ENCODE assay signal across 12 mouse cellular contexts in the genomic region with DNA sequence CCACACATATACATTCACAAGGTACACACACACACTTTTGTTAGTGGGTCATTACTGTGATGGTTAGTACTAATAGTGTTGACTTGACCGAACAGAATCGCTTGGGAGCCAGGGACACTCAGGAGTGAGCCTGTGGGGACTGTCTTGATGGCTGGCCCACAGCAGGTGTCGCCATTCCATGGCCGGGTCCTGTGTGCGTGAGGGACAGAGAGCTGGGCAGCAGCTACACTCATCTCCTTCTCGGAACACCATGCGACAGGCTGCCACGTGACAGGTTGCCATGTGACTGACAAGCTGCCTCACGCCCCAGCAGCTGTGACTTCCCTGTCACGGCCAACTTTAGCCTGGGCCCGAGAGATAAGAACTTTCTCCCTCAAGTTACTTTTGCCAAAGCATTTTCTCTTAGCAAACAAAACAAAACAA. TPM values are rescaled to one million over a fixed set of nuclear protein-coding genes. Genes with fewer than 3 reads are reported as not detected.
DNase-seq lines count a peak whose midpoint lies in the region; ATAC-seq and TF ChIP-seq lines count a peak whose summit lies in the region.
"Had no signal": no experiment of that assay in that cellular context is flagged by ENCODE, and none has a peak within 500 bp of the region (broad histone marks: within the 10 kb centered on the region; RNA-seq: fewer than 3 reads in every experiment).

No protein-coding gene starts in this region.

- no peaks in the 10 kb centered on the region for H3K27me3 ChIP-seq in MEL (ENCODE audit: control insufficient read depth in 1 of 2, insufficient read depth in 2 of 2, low read length in 2 of 2)
- no peaks in the 10 kb centered on the region for H3K27me3 ChIP-seq in midbrain, postnatal 0 days (ENCODE audit: insufficient read depth, low read length)
- H3K27me3 ChIP-seq: Patski had no signal

- H3K27ac ChIP-seq in MEL (ENCODE audit: control insufficient read depth, low read depth, low read length) = peak overlapping the region; percentile 78
- H3K27ac ChIP-seq in midbrain, postnatal 0 days (ENCODE audit: low read depth, low read length) = no peak overlapping the region

- TF ChIP-seq EP300 in MEL (IDR thresholded peaks at IDR 0.05; ENCODE audit: low read depth in 1 of 2, low read length in 2 of 2) = peak; percentile 87 to 89

- peaks cover 13 to 22% of the 10 kb centered on the region in 2 experiments for H3K4me1 ChIP-seq in MEL (ENCODE audit: control insufficient read depth in 1 of 2, insufficient read depth in 2 of 2, low read length in 2 of 2)
- H3K4me1 ChIP-seq in midbrain, postnatal 0 days (ENCODE audit: insufficient read depth, low read length) = no peaks in the 10 kb centered on the region

- TF ChIP-seq POLR2A in MEL (IDR thresholded peaks at IDR 0.05; ENCODE audit: control insufficient read depth in 1 of 2, insufficient read depth in 1 of 2, low read depth in 1 of 2, low read length in 2 of 2, poor library complexity in 1 of 2) = peak in 1 of 2 experiments; percentile 29; a peak in 1 of 4 replicates

- peak overlapping the region; percentile 59 for H3K9ac ChIP-seq in MEL (ENCODE audit: control insufficient read depth, low read depth, low read length, poor library complexity, severe bottlenecking)
- no peak overlapping the region for H3K9ac ChIP-seq in midbrain, postnatal 0 days (replicated peaks; ENCODE audit: low read length, poor library complexity, severe bottlenecking)

- peaks cover 7% of the 10 kb centered on the region; the same call in 1 of the 2 replicates for H3K79me2 ChIP-seq in MEL (ENCODE audit: control insufficient read depth, insufficient read depth, low read length, poor library complexity)

- no peaks in the 10 kb centered on the region for H3K9me3 ChIP-seq in MEL (replicated peaks; ENCODE audit: insufficient read depth, low read length)
- no peaks in the 10 kb centered on the region for H3K9me3 ChIP-seq in midbrain, postnatal 0 days (ENCODE audit: low read length)

- intact Hi-C loops in heart, postnatal 14 days (cut with DNase I) = no loop called here

- TF ChIP-seq CTCF in MEL (IDR thresholded peaks at IDR 0.05 in 2 of 3, conservative IDR thresholded peaks at IDR 0.05 in 1 of 3; ENCODE audit: control insufficient read depth in 1 of 3, insufficient read depth in 1 of 3, low read depth in 2 of 3, low read length in 3 of 3, poor library complexity in 1 of 3, severe bottlenecking in 1 of 3) = peak in 1 of 3 experiments; percentile 30; a peak in 2 of 6 replicates
- TF ChIP-seq CTCF in midbrain, postnatal 0 days (IDR thresholded peaks at IDR 0.05) = no peak

- H3K4me2 ChIP-seq in midbrain, postnatal 0 days (ENCODE audit: low read depth, low read length, poor library complexity, severe bottlenecking) = no peak overlapping the region

- DNase-seq in MEL (ENCODE audit: low read depth, low spot score) = peak; percentile 95
- peak; percentile 94 for DNase-seq in c-Kit-positive CD71-positive TER-119-positive erythroid progenitor cells, embryonic 14.5 days (ENCODE audit: low spot score)
- peak; percentile 44 to 56 for DNase-seq in heart, postnatal 14 days
- peak; percentile 38 for DNase-seq in lung, postnatal 36 days
- DNase-seq in ovary, adult 18-20 months (ENCODE audit: low spot score) = no peak
- DNase-seq in ovary, postnatal 10 days (ENCODE audit: low spot score) = no peak
- no peak for DNase-seq in kidney, adult 9 months
- no peak for DNase-seq in midbrain, postnatal 0 days (ENCODE audit: low spot score)
- DNase-seq: cerebellum, adult 9-10 months; thymus, postnatal 25 days had no signal

- H3K36me3 ChIP-seq in MEL (ENCODE audit: control insufficient read depth in 1 of 2, insufficient read depth in 2 of 2, low read length in 2 of 2) = peaks cover 10 to 22% of the 10 kb centered on the region in 2 experiments
- peaks cover 26% of the 10 kb centered on the region for H3K36me3 ChIP-seq in midbrain, postnatal 0 days (ENCODE audit: insufficient read depth, low read length)

- no peak for ATAC-seq in midbrain, postnatal 0 days (ENCODE audit: low FRiP score)
- ATAC-seq: forebrain, embryonic 16.5 days; Patski had no signal

- WGBS in midbrain, postnatal 0 days = 88% methylated on average over 11 of the region's 11 CpGs

- TF ChIP-seq RAD21 in MEL (IDR thresholded peaks at IDR 0.05; ENCODE audit: low read depth, low read length) = no peak

- H3K4me3 ChIP-seq in MEL (ENCODE audit: control insufficient read depth in 1 of 2, insufficient read depth in 1 of 2, low read depth in 2 of 2, low read length in 2 of 2) = peak overlapping the region in 1 of 2 experiments; percentile 17; a peak in 1 of 4 replicates
- no peak overlapping the region for H3K4me3 ChIP-seq in midbrain, postnatal 0 days (ENCODE audit: low read depth, low read length)

TF ChIP-seq in MEL, 35 proteins besides CTCF, POLR2A, EP300 and RAD21 (continues in another document):
- TF ChIP-seq POLR2AphosphoS5 (IDR thresholded peaks at IDR 0.05; ENCODE audit: borderline replicate concordance, low read depth, low read length) (peak; percentile 37; the same call in 1 of the 2 replicates), MAFK (IDR thresholded peaks at IDR 0.05; ENCODE audit: borderline replicate concordance, low read depth, low read length) (0 out of 2 replicates have a peak, but pooled peaks have one; percentile 31), KAT2A (conservative IDR thresholded peaks at IDR 0.05; ENCODE audit: low read depth, low read length) (no peak), MXI1 (IDR thresholded peaks at IDR 0.05; ENCODE audit: low read depth, low read length) (peak; percentile 100), JUND (IDR thresholded peaks at IDR 0.05; ENCODE audit: low read depth, low read length) (no peak), USF2 (IDR thresholded peaks at IDR 0.05; ENCODE audit: borderline replicate concordance in 1 of 2, insufficient read depth in 1 of 2, low read depth in 1 of 2, low read length in 2 of 2) (peak; percentile 85 to 98), HCFC1 (IDR thresholded peaks at IDR 0.05; ENCODE audit: low read depth, low read length) (peak; percentile 71; the same call in 1 of the 2 replicates), ZMIZ1 (IDR thresholded peaks at IDR 0.05; ENCODE audit: low read depth, low read length) (0 out of 2 replicates have a peak, but pooled peaks have one; percentile 8), SIN3A (IDR thresholded peaks at IDR 0.05; ENCODE audit: low read length) (peak; percentile 100), UBTF (IDR thresholded peaks at IDR 0.05; ENCODE audit: borderline replicate concordance, insufficient read depth, low read depth, low read length) (no peak), ZNF384 (IDR thresholded peaks at IDR 0.05; ENCODE audit: low read depth, low read length) (no peak), TBP (IDR thresholded peaks at IDR 0.05; ENCODE audit: low read depth, low read length) (no peak), ZC3H11A (IDR thresholded peaks at IDR 0.05; ENCODE audit: low read depth, low read length) (no peak), E2F4 (IDR thresholded peaks at IDR 0.05; ENCODE audit: borderline replicate concordance, low read depth, low read length) (no peak), CHD2 (IDR thresholded peaks at IDR 0.05; ENCODE audit: low read length) (no peak), TAL1 (IDR thresholded peaks at IDR 0.05; ENCODE audit: low read length) (peak; percentile 98), GABPA (IDR thresholded peaks at IDR 0.05; ENCODE audit: low read depth, low read length) (no peak), RCOR1 (IDR thresholded peaks at IDR 0.05; ENCODE audit: low read depth, low read length) (peak; percentile 68; the same call in 1 of the 2 replicates), ELF1 (IDR thresholded peaks at IDR 0.05; ENCODE audit: low read depth, low read length) (peak; percentile 68; the same call in 1 of the 2 replicates), MAX (IDR thresholded peaks at IDR 0.05; ENCODE audit: low read length) (peak; percentile 99), GATA1 (IDR thresholded peaks at IDR 0.05; ENCODE audit: low read depth, low read length) (peak; percentile 96), ZKSCAN1 (IDR thresholded peaks at IDR 0.05; ENCODE audit: low read depth, low read length) (no peak), MYC (IDR thresholded peaks at IDR 0.05; ENCODE audit: low read depth, low read length) (peak; percentile 98), MEF2A (IDR thresholded peaks at IDR 0.05; ENCODE audit: extremely low read depth, insufficient replicate concordance, low read depth, low read length, poor library complexity, severe bottlenecking) (no peak), USF1 (IDR thresholded peaks at IDR 0.05; ENCODE audit: low read depth, low read length) (peak; percentile 99), CHD1 (IDR thresholded peaks at IDR 0.05; ENCODE audit: low read depth, low read length) (no peak), ETS1 (IDR thresholded peaks at IDR 0.05; ENCODE audit: low read depth, low read length) (peak; percentile 100), POLR2AphosphoS2 (IDR thresholded peaks at IDR 0.05; ENCODE audit: low read length) (no peak), MAZ (IDR thresholded peaks at IDR 0.05; ENCODE audit: low read depth, low read length) (no peak), NELFE (IDR thresholded peaks at IDR 0.05; ENCODE audit: low read depth, low read length) (no peak)

RNA-seq across cellular contexts. Expression of gene Cryzl1, which starts 11.8 kb away (rescaled TPM):
- 20.2 and 23.8 TPM in 2 replicates for total RNA-seq in MEL (2012; rRNA removed)
- 10 to 100 TPM in 1 of 2 experiments, not detected in 1; 44.4 TPM for polyA plus RNA-seq in MEL (2012; ENCODE audit: insufficient read depth in 1 of 2, insufficient read length in 2 of 2, low read depth in 1 of 2, low replicate concordance in 2 of 2, missing spikeins in 1 of 2)
- 10 to 100 TPM; 23.6 to 26.4 TPM for total RNA-seq in heart, postnatal 14 days (2021)
- 42.9 and 68.7 TPM in 2 replicates for total RNA-seq in midbrain, postnatal 0 days (2014; rRNA removed)
- polyA plus RNA-seq in midbrain, postnatal 0 days (2015; fragmentation: Nextera tagmentation; extraction: Ambion mirVana) = 93.0 and 100 TPM in 2 replicates

RNA-seq across cellular contexts. Expression of gene Itsn1, which starts 12.1 kb away (rescaled TPM):
- 11.6 and 14.7 TPM in 2 replicates for total RNA-seq in MEL (2012; rRNA removed)
- 10 to 100 TPM in 1 of 2 experiments, not detected in 1; 36.5 TPM for polyA plus RNA-seq in MEL (2012; ENCODE audit: insufficient read depth in 1 of 2, insufficient read length in 2 of 2, low read depth in 1 of 2, low replicate concordance in 2 of 2, missing spikeins in 1 of 2)
- total RNA-seq in heart, postnatal 14 days (2021) = 10 to 100 TPM; 40.5 to 53.6 TPM
- 78.7 and 84.7 TPM in 2 replicates for total RNA-seq in midbrain, postnatal 0 days (2014; rRNA removed)
- 34.0 and 34.7 TPM in 2 replicates for polyA plus RNA-seq in midbrain, postnatal 0 days (2015; fragmentation: Nextera tagmentation; extraction: Ambion mirVana)

RNA-seq across cellular contexts. Expression of gene Donson, which starts 28.4 kb away (rescaled TPM):
- total RNA-seq in MEL (2012; rRNA removed) = 25.4 and 25.7 TPM in 2 replicates
- 10 to 100 TPM in 1 of 2 experiments, not detected in 1; 33.9 TPM for polyA plus RNA-seq in MEL (2012; ENCODE audit: insufficient read depth in 1 of 2, insufficient read length in 2 of 2, low read depth in 1 of 2, low replicate concordance in 2 of 2, missing spikeins in 1 of 2)
- total RNA-seq in heart, postnatal 14 days (2021) = 1 to 10 TPM; 3.3 to 6.4 TPM
- total RNA-seq in midbrain, postnatal 0 days (2014; rRNA removed) = 18.3 and 28.8 TPM in 2 replicates
- polyA plus RNA-seq in midbrain, postnatal 0 days (2015; fragmentation: Nextera tagmentation; extraction: Ambion mirVana) = 14.0 and 15.5 TPM in 2 replicates

Comparison
In these comparisons a context has a peak if more than half of its experiments do, and no peak if none do; other contexts are left out.
1. DNase-seq: peak in MEL (single experiment), c-Kit-positive CD71-positive TER-119-positive erythroid progenitor cells, embryonic 14.5 days (single experiment), heart, postnatal 14 days (2 of 2) and lung, postnatal 36 days (single experiment); none in ovary, adult 18-20 months (single experiment), ovary, postnatal 10 days (single experiment), kidney, adult 9 months (single experiment) and midbrain, postnatal 0 days (single experiment).